Mouse (Mus musculus) midbrain, embryonic 15.5 days (tissue): Measurements from ENCODE around the gene Olfr1389. TPM values are rescaled to one million over a fixed set of nuclear protein-coding genes. Genes with fewer than 3 reads are reported as not detected.

Experiments
- polyA plus RNA-seq: library from polyadenylated mRNA; unstranded; fragments of >200 nt; fragmentation: Nextera tagmentation; extraction: Ambion mirVana; gene quantifications from 2 replicates; pipeline ENCODE4 v1.2.1, GENCODE M21; 2015

Olfr1389 gene
- polyA plus RNA-seq, 1 experiment from 2014 or later, result not detected

Other genes starting within 250 kb of the Olfr1389 start
- 0.09 and 0.15 TPM in 2 replicates for gene Btnl9, start 235.9 kb upstream of the Olfr1389 start, polyA plus RNA-seq
- 45.1 and 46.0 TPM in 2 replicates for gene Zfp62, start 219.8 kb upstream of the Olfr1389 start, polyA plus RNA-seq
- gene Mgat1, start 178.9 kb upstream of the Olfr1389 start, polyA plus RNA-seq, result 35.3 and 35.4 TPM in 2 replicates
- 0.05 TPM in 1 of 2 replicates, not detected in the other for gene Olfr1393, start 144.8 kb upstream of the Olfr1389 start, polyA plus RNA-seq
- 0.04 and 0.05 TPM in 2 replicates for gene Olfr1392, start 137.8 kb upstream of the Olfr1389 start, polyA plus RNA-seq
- not detected in 2 replicates for gene Olfr10, start 118.3 kb upstream of the Olfr1389 start, polyA plus RNA-seq
- gene Olfr1391, start 100.3 kb upstream of the Olfr1389 start, polyA plus RNA-seq, result not detected in 2 replicates
- gene Olfr1390, start 87.9 kb upstream of the Olfr1389 start, polyA plus RNA-seq, result not detected in 2 replicates
- gene Olfr1388, start 13.6 kb downstream of the Olfr1389 start, polyA plus RNA-seq, result 0.05 TPM in 1 of 2 replicates, not detected in the other
- gene Olfr1387, start 32.3 kb downstream of the Olfr1389 start, polyA plus RNA-seq, result not detected in 2 replicates
- not detected in 2 replicates for gene Olfr1386, start 42.0 kb downstream of the Olfr1389 start, polyA plus RNA-seq
- gene Olfr1385, start 66.0 kb downstream of the Olfr1389 start, polyA plus RNA-seq, result 0.05 and 0.08 TPM in 2 replicates
- gene Olfr1384, start 83.7 kb downstream of the Olfr1389 start, polyA plus RNA-seq, result not detected in 2 replicates
- not detected in 2 replicates for gene Olfr1383, start 96.6 kb downstream of the Olfr1389 start, polyA plus RNA-seq
- not detected in 2 replicates for gene Olfr1382, start 105.2 kb downstream of the Olfr1389 start, polyA plus RNA-seq
- not detected in 2 replicates for gene Olfr1381, start 120.4 kb downstream of the Olfr1389 start, polyA plus RNA-seq
- not detected in 2 replicates for gene Olfr1380, start 133.8 kb downstream of the Olfr1389 start, polyA plus RNA-seq
- 1.9 TPM in 2 replicates for gene Flt4, start 186.2 kb downstream of the Olfr1389 start, polyA plus RNA-seq
- gene Scgb3a1, start 240.5 kb downstream of the Olfr1389 start, polyA plus RNA-seq, result not detected in 2 replicates